Mouse (Mus musculus) small intestine, adult 2 months (tissue): ENCODE measurements around the gene Zfp628. TPM values are rescaled to one million over a fixed set of nuclear protein-coding genes. Genes with fewer than 3 reads are reported as not detected.

ENCODE experiments used
- H3K27ac ChIP-seq: fragments of 200-500 bp; 2 replicates; pipeline ENCODE4 v1.5.1; 2012; ENCODE audit warnings: low read depth, low read length, control low read depth, inconsistent platforms; ENCODE audit not compliant: insufficient read depth
- H3K27me3 ChIP-seq: fragments of 200-500 bp; 2 replicates; pipeline ENCODE4 v1.6.1; 2012; ENCODE audit warnings: mild to moderate bottlenecking, moderate library complexity, low read length, inconsistent platforms; ENCODE audit not compliant: control insufficient read depth, insufficient read depth
- H3K36me3 ChIP-seq: fragments of 200-500 bp; 2 replicates; pipeline ENCODE4 v1.6.1; 2012; ENCODE audit warnings: mild to moderate bottlenecking, low read length, control low read depth, inconsistent platforms; ENCODE audit not compliant: control insufficient read depth, insufficient read depth
- H3K4me1 ChIP-seq: fragments of 200-500 bp; 2 replicates; pipeline ENCODE4 v1.6.1; 2012; ENCODE audit warnings: low read length, inconsistent platforms, mixed read lengths; ENCODE audit not compliant: control insufficient read depth, insufficient read depth, insufficient read length
- H3K4me3 ChIP-seq: fragments of 200-500 bp; 2 replicates; pipeline ENCODE4 v1.5.1; 2012; ENCODE audit warnings: low read depth, mild to moderate bottlenecking, control low read depth, inconsistent platforms, low read length, moderate library complexity
- CTCF ChIP-seq: fragments of 200-500 bp; IDR thresholded peaks from 2 replicates; pipeline ENCODE4 v1.5.1; 2012; ENCODE audit warnings: low read depth, mild to moderate bottlenecking, control low read depth, inconsistent platforms, low read length, moderate library complexity, mixed read lengths; ENCODE audit not compliant: insufficient replicate concordance, insufficient read length; ENCODE audit errors: extremely low read depth
- POLR2A ChIP-seq: fragments of 200-500 bp; IDR thresholded peaks from 2 replicates; pipeline ENCODE4 v1.6.1; 2012; ENCODE audit warnings: low read depth, mild to moderate bottlenecking, control low read depth, inconsistent platforms, low read length, moderate library complexity
- WGBS: fragments of 180-500 bp; shearing (Covaris S2); methylation state at CpG from one replicate; pipeline ENCODE4 v1.1.7; 2018; 5-methylcytosine and 5-hydroxymethylcytosine counted together
- polyA plus RNA-seq: library from polyadenylated mRNA; depleted of rRNA; stranded (reverse); fragments of >200 nt; gene quantifications from 2 replicates; pipeline ENCODE4 v1.2.3, GENCODE M21; 2012

Zfp628 gene
- polyA plus RNA-seq, 1 experiment, result 41.4 TPM

DNA sequence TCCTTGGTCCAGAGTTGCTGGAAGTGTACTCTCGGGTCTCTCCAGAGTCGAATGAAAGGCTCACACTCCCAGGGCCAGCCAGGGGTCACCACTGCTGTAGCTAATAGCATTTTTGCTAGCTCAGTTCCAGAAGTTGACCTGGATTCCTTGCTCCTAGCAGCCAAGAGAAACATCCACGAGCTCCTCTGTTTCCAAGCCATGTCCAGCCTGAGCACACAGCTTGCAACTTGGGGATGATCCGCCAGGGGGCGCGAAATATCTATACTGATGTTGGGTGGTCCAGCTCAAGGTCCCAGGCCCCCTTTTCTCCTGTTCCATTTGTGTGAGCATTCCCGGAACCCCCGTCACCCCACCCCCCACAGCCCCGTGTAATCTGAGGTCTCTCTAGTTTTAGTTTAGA is 3.5 kb upstream of the Zfp628 start:
- Histone ChIP-seq H3K27me3 (no peaks in the 10 kb centered on the region), H3K36me3 (no peaks in the 10 kb centered on the region), H3K27ac (no peak overlapping the region), H3K4me1 (peaks cover 7% of the 10 kb centered on the region), H3K4me3 (no peak overlapping the region)
- TF ChIP-seq CTCF, result peak; percentile 61; the same call in 1 of the 2 replicates
- no peak for TF ChIP-seq POLR2A
- 46% methylated on average over 9 of the region's 9 CpGs for WGBS

DNA sequence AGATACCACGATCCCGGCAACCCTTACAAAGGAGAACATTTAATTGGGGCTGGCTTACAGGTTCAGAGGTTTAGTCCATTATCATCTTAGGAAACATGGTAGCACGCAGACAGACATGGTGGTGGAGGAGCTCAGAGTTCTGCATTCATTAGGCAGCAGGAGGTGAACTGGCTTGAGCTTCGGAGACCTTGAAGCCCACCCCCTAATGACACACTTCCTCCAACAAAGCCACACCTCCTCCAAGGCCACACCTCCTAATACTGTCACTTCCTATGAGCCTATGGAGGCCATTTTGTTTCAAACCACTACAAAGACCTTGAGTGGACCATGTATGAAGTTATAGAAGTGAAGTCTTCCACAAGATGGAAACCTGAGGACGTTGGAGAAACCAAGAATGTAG is 2.8 kb upstream of the Zfp628 start:
- 69% methylated on average over 5 of the region's 5 CpGs for WGBS
- Histone ChIP-seq H3K4me3 (no peak overlapping the region), H3K36me3 (no peaks in the 10 kb centered on the region)

DNA sequence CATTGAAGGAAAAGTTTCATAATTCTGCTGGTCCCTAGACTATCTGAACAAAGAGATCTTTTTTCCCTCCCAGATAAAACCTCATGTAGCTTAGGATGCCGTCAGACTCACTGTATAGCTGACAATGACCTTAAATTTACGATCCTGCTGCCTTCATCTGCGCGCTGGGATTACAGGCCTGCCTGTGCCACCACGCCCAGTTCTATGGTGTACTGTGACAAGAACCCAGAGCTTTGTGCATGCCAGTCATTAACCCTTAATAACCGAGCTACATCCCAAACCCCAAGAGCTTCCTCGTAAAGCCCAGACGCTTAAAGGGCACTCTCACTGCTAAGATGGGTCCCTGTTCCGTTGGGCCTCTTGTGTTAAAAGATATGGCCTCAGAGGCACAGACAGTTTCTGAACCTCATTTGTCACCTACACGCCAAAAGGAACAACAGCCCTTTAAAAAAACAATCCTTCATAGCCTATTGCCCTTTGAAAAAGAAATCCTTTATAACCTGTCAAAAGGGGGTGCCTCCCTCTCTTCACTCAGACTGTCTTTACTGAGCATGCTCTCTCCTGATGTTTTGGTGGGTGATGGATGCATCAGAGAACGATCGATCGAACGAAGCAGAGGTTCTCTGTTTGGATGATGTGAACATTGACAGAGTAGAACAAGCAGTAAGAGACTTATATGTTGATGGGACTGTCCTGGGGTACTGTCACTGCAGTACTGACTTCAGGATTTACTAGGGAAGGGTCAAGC is 826 bp downstream of the Zfp628 start:
- H3K4me1 ChIP-seq, result peaks cover 7% of the 10 kb centered on the region
- peak overlapping the region; percentile 68 for H3K27ac ChIP-seq
- H3K27me3 ChIP-seq, result no peaks in the 10 kb centered on the region
- peaks cover 22% of the 10 kb centered on the region for H3K36me3 ChIP-seq
- WGBS, result 12% methylated on average over 14 of the region's 14 CpGs
- H3K4me3 ChIP-seq, result peak overlapping the region; percentile 82
- no peak for TF ChIP-seq POLR2A
- TF ChIP-seq CTCF, result peak; percentile 11; the same call in 1 of the 2 replicates

More for the DNA sequence above, 2.8 kb upstream of the Zfp628 start:
- Histone ChIP-seq H3K4me1 (peaks cover 7% of the 10 kb centered on the region), H3K27me3 (no peaks in the 10 kb centered on the region), H3K27ac (no peak overlapping the region)
- TF ChIP-seq CTCF (no peak), POLR2A (no peak)

DNA sequence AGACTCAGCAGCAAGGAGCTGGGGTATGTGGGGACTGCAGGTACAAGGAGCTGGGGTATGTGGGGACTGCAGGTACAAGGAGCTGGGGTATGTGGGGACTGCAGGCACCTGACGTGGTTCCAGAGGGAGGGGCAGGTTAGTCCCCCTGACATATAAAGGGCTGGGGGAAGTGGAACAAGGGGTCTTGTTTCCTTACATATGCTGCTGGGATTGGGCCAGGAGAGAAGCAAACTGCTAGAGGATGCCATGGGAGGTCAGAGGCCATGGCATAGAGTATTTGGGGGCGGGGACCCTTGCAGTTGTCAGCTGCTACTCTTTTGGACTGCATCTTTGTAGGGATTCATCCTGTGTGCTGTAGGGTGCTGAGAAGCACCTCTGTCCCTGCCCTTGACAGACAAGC is 2.5 kb downstream of the Zfp628 start:
- no peaks in the 10 kb centered on the region for H3K27me3 ChIP-seq
- H3K4me1 ChIP-seq, result peaks cover 7% of the 10 kb centered on the region
- H3K4me3 ChIP-seq, result no peak overlapping the region
- 98% methylated on average over 2 of the region's 2 CpGs for WGBS
- peaks cover 23% of the 10 kb centered on the region for H3K36me3 ChIP-seq
- no peak for TF ChIP-seq POLR2A
- no peak for TF ChIP-seq CTCF
- no peak overlapping the region for H3K27ac ChIP-seq

DNA sequence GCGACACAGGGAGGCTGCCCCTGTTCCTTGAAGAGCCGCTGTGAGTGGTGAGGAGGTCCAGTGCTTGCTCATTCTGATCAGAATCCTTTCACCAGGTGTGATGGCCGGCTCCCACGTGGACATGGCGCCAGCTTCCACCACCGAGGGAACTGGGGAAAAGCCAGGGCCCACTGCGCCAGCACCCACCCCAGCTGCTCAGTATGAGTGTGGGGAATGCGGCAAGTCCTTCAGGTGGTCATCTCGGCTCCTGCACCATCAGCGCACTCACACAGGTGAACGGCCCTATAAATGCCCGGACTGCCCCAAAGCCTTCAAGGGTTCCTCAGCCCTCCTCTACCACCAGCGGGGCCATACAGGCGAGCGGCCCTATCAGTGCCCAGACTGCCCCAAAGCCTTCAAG is 3.7 kb downstream of the Zfp628 start:
- Histone ChIP-seq H3K36me3 (peaks cover 23% of the 10 kb centered on the region), H3K4me3 (no peak overlapping the region), H3K27me3 (peaks cover 9% of the 10 kb centered on the region; the same call in 1 of the 2 replicates), H3K4me1 (peaks cover 10% of the 10 kb centered on the region), H3K27ac (no peak overlapping the region)
- 93% methylated on average over 15 of the region's 15 CpGs for WGBS
- TF ChIP-seq CTCF (no peak), POLR2A (no peak)

DNA sequence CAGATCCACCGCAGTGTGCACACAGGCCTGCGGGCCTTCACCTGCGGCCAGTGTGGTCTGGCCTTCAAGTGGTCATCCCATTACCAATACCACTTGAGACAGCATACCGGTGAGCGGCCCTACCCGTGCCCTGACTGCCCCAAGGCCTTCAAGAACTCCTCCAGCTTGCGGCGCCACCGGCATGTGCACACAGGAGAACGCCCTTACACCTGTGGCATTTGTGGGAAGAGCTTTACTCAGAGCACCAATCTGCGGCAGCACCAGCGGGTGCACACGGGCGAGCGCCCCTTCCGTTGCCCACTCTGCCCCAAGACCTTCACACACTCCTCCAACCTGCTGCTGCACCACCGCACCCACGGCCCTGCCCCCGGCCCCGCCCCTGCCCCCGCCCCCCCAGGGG is 4.1 kb downstream of the Zfp628 start:
- TF ChIP-seq POLR2A, result no peak
- TF ChIP-seq CTCF, result no peak
- 89% methylated on average over 21 of the region's 21 CpGs for WGBS

DNA sequence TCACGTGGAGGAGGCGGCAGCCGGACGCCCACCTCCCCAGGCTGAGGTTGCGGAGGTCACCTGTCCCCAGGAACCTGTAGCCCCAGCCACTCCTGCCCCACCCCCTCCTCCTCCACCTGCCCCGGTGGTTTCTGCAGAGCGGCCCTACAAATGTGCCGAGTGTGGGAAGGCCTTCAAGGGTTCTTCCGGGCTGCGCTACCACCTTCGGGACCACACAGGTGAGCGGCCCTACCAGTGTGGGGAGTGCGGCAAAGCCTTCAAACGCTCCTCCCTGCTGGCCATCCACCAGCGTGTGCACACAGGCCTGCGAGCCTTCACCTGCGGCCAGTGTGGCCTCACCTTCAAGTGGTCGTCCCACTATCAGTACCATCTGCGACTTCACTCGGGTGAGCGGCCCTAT is 5.0 kb downstream of the Zfp628 start:
- H3K4me3 ChIP-seq, result no peak overlapping the region
- peaks cover 12% of the 10 kb centered on the region; the same call in 1 of the 2 replicates for H3K27me3 ChIP-seq
- H3K27ac ChIP-seq, result no peak overlapping the region
- peaks cover 23% of the 10 kb centered on the region for H3K36me3 ChIP-seq
- TF ChIP-seq CTCF (no peak), POLR2A (no peak)
- WGBS, result 93% methylated on average over 21 of the region's 21 CpGs
- peaks cover 8% of the 10 kb centered on the region for H3K4me1 ChIP-seq

More for the DNA sequence above, 4.1 kb downstream of the Zfp628 start:
- peaks cover 10% of the 10 kb centered on the region for H3K4me1 ChIP-seq
- no peak overlapping the region for H3K4me3 ChIP-seq
- no peak overlapping the region for H3K27ac ChIP-seq
- H3K36me3 ChIP-seq, result peaks cover 23% of the 10 kb centered on the region
- peaks cover 12% of the 10 kb centered on the region; the same call in 1 of the 2 replicates for H3K27me3 ChIP-seq
